Mouse (Mus musculus) heart, embryonic 10.5 days (tissue): Measurements from ENCODE around the gene B3galt1. TPM values are rescaled to one million over a fixed set of nuclear protein-coding genes. Genes with fewer than 3 reads are reported as not detected.

Experiments
- DNase-seq: peaks from one replicate; pipeline ENCODE4 v3.0.0-alpha.2; 2017; ENCODE audit warnings: low spot score
- H3K27ac ChIP-seq: fragments of 300-500 bp; sonication (generic); 2 replicates; pipeline ENCODE4 v1.5.1; 2016; ENCODE audit warnings: mild to moderate bottlenecking
- H3K27me3 ChIP-seq: fragments of 300-500 bp; sonication (generic); 2 replicates; pipeline ENCODE4 v1.6.1; 2016; ENCODE audit warnings: mild to moderate bottlenecking; ENCODE audit not compliant: poor library complexity, insufficient read depth, severe bottlenecking
- H3K36me3 ChIP-seq: fragments of 300-500 bp; sonication (generic); 2 replicates; pipeline ENCODE4 v1.6.1; 2016; ENCODE audit warnings: mild to moderate bottlenecking, moderate library complexity
- H3K4me1 ChIP-seq: fragments of 300-500 bp; sonication (generic); 2 replicates; pipeline ENCODE4 v1.6.1; 2016; ENCODE audit warnings: mild to moderate bottlenecking
- H3K4me3 ChIP-seq: fragments of 300-500 bp; sonication (generic); 2 replicates; pipeline ENCODE4 v1.5.1; 2016; ENCODE audit warnings: mild to moderate bottlenecking, moderate library complexity
- H3K9me3 ChIP-seq: fragments of 300-500 bp; sonication (generic); 2 replicates; pipeline ENCODE4 v1.6.1; 2016; ENCODE audit warnings: mild to moderate bottlenecking, moderate library complexity
- WGBS: fragments of 180-500 bp; shearing (Covaris S2); methylation state at CpG from one replicate; pipeline ENCODE4 v1.1.7; 2016; 5-methylcytosine and 5-hydroxymethylcytosine counted together
- polyA plus RNA-seq: library from polyadenylated mRNA; unstranded; fragments of >200 nt; fragmentation: Nextera tagmentation; extraction: Ambion mirVana; gene quantifications from 2 replicates; pipeline ENCODE4 v1.2.1, GENCODE M21; 2016

B3galt1 gene
- polyA plus RNA-seq, 1 experiment from 2014 or later, result 4.7 TPM

DNA sequence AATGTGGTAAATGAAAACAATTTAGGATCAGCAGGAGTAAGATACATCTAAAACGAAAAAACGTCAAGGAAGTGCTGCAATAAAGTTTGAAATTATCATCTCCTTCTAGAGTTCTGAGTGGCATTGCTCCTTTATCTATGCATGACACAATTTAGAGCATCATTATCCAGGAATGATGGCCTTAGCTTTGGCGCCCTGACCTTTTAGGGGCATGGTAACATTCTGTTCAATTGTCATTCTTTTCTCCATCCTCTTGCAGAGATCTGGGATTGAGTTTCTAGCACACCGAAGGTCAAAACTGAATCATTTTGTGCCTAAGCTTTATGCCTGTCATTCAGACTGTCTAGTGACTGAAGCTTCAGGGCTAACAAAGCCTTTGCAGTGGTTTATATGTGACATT lies 231.9 kb downstream of the B3galt1 start:
- no peaks in the 10 kb centered on the region for H3K4me1 ChIP-seq

DNA sequence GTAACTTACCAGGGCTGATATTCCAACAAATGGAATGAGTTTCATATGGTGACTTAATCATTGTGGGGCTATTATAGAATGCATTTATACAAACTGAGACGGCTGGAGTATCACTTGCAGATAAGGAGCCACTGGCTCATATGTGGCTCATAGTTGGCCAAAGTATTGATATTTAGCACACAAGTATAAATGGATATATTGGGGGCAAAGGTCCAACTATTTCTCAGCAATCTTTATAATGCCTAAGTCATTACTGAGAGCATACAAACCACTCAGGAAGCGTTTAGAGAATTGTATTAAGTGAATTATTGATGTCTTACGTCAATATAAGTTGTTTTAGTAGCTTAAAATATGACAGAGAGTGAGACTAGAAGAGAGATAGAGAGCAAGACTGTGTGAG lies 234.3 kb downstream of the B3galt1 start:
- H3K4me3 ChIP-seq, result no peak overlapping the region
- H3K36me3 ChIP-seq, result no peaks in the 10 kb centered on the region
- WGBS, result 77% methylated on average over 3 of the region's 3 CpGs

More for the DNA sequence above, 231.9 kb downstream of the B3galt1 start:
- WGBS, result 79% methylated on average over 4 of the region's 4 CpGs
- H3K9me3 ChIP-seq, result no peaks in the 10 kb centered on the region
- no peak overlapping the region for H3K4me3 ChIP-seq
- H3K27ac ChIP-seq, result no peak overlapping the region
- no peaks in the 10 kb centered on the region for H3K36me3 ChIP-seq
- H3K27me3 ChIP-seq, result no peaks in the 10 kb centered on the region
- no peak for DNase-seq

GRCm38 (mm10) chr2:67816149-67816548 lies 250.5 kb downstream of the B3galt1 start:
- no peaks in the 10 kb centered on the region for H3K36me3 ChIP-seq
- H3K27ac ChIP-seq, result no peak overlapping the region
- DNase-seq, result no peak
- H3K9me3 ChIP-seq, result no peaks in the 10 kb centered on the region
- no peaks in the 10 kb centered on the region for H3K4me1 ChIP-seq
- WGBS, result 74% methylated on average over 2 of the region's 2 CpGs
- no peaks in the 10 kb centered on the region for H3K27me3 ChIP-seq
- H3K4me3 ChIP-seq, result no peak overlapping the region

More for the DNA sequence above, 234.3 kb downstream of the B3galt1 start:
- H3K4me1 ChIP-seq, result no peaks in the 10 kb centered on the region
- H3K9me3 ChIP-seq, result no peaks in the 10 kb centered on the region
- H3K27ac ChIP-seq, result no peak overlapping the region
- no peaks in the 10 kb centered on the region for H3K27me3 ChIP-seq
- no peak for DNase-seq

DNA sequence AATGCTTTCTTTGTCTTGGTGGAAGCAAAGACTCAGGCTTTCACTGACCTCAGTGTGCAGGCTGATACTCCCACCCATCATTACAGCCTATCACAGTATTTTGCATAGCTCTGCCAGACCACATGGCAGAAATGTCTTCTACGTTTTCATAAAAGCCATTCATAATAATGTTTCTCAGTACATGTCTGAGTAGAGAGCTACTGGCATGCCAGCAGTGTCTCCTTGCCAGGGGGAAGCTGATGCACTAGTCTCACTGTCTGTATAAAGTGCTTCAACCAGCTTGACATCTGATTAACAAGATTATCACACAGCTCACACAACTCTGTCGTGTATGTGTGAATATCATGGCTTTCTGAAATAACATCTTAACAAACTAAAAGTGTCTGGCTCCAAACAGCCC lies 252.3 kb downstream of the B3galt1 start:
- H3K4me3 ChIP-seq, result no peak overlapping the region
- H3K36me3 ChIP-seq, result no peaks in the 10 kb centered on the region
- no peaks in the 10 kb centered on the region for H3K9me3 ChIP-seq
- DNase-seq, result no peak
- no peaks in the 10 kb centered on the region for H3K4me1 ChIP-seq
- H3K27me3 ChIP-seq, result no peaks in the 10 kb centered on the region
- H3K27ac ChIP-seq, result no peak overlapping the region
- 66% methylated on average over 2 of the region's 2 CpGs for WGBS

DNA sequence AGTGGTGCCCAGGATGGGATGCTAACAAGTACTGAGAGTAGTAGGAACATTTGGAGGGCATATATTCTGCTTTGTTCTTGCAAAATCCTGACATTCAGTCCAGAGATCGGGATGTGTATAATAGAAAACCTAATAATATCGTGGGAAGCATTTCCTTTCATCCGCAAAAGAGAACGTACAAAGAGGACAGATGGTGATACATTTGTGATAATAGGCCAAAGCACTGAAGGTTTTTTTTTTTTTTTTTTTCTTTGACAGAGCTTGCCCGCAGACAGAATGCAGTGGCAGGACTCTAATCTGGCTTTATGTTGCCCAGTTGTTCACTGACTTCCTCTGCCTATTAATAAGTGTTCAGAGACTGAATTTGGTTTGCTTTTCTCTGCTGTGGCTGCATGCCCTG lies 256.7 kb downstream of the B3galt1 start:
- 84% methylated on average over 5 of the region's 5 CpGs for WGBS
- DNase-seq, result no peak
- no peak overlapping the region for H3K4me3 ChIP-seq
- no peaks in the 10 kb centered on the region for H3K4me1 ChIP-seq
- no peak overlapping the region for H3K27ac ChIP-seq
- no peaks in the 10 kb centered on the region for H3K36me3 ChIP-seq
- H3K9me3 ChIP-seq, result no peaks in the 10 kb centered on the region
- no peaks in the 10 kb centered on the region for H3K27me3 ChIP-seq

DNA sequence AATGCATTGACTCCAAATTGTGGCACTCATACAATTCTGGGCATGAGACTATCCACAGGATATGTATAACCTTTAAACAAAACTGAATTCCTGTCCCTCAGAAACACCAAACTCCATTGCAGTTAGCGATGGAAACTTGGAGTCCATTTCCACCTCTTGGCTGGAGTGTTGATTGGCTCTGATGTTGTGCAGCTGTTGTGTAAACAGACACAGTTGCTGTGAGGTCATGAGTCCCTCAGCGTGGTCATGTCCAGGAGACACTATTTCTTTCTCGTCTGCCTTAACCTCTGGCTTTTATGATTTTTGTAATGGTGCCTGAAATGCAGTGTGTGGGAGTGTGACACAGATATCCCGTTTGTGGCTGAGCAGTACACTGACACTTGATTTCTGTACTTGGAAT lies 262.0 kb downstream of the B3galt1 start:
- H3K27ac ChIP-seq, result no peak overlapping the region
- H3K4me1 ChIP-seq, result no peaks in the 10 kb centered on the region
- 75% methylated on average over 4 of the region's 4 CpGs for WGBS
- no peak for DNase-seq
- no peak overlapping the region for H3K4me3 ChIP-seq
- H3K27me3 ChIP-seq, result no peaks in the 10 kb centered on the region
- no peaks in the 10 kb centered on the region for H3K9me3 ChIP-seq
- no peaks in the 10 kb centered on the region for H3K36me3 ChIP-seq

DNA sequence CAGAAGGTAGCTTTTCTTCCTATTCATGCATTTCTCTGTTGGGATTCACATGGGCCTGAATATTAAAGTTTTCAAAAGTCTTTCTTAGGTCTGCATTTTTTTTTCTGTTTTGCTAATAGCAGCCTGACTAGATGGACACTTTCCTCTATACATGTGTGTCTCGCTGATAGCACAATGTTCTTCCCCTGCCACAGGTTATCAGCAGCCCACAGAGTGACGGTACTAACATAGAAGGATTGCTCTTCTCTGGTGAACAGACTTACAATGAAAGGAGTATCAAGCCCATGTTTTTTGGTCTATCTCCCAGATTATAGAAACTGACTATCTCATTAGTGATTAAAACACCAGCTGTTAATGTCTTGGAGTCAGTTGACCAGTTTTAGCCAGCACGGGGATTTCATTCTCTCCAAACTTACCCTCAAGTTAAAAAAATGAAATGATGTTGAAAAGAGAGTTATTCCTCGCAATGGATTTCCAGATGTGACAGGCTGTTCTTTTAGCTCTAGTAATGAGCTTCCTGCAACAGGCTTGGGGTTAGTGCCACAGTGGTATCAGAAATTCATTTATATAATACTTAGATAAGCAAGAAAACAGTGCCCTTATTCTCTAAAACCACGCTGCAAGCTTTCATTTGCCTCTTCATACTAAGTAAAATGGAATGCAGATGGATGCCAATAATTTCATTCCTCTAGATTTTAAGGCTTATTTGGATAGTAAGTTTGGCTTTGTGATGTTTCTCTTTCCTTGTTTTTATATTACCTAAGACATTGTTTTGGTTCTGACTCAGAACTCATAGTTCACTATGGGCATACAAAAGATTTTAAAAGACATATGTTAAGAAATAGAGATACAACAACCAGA lies 263.6 kb downstream of the B3galt1 start:
- Histone ChIP-seq H3K4me1 (no peaks in the 10 kb centered on the region), H3K27ac (no peak overlapping the region), H3K36me3 (no peaks in the 10 kb centered on the region), H3K9me3 (no peaks in the 10 kb centered on the region), H3K4me3 (no peak overlapping the region), H3K27me3 (no peaks in the 10 kb centered on the region)
- WGBS, result 68% methylated on average over 5 of the region's 5 CpGs
- DNase-seq, result no peak

- no peak overlapping the region for H3K27ac ChIP-seq
- 83% methylated on average over 8 of the region's 8 CpGs for WGBS
- H3K9me3 ChIP-seq, result no peaks in the 10 kb centered on the region
- DNase-seq, result no peak
- H3K27me3 ChIP-seq, result no peaks in the 10 kb centered on the region
- no peaks in the 10 kb centered on the region for H3K4me1 ChIP-seq
- no peak overlapping the region for H3K4me3 ChIP-seq
- no peaks in the 10 kb centered on the region for H3K36me3 ChIP-seq
These were observed 282.1 kb downstream of the B3galt1 start for GRCm38 (mm10) chr2:67847806-67848205.

GRCm38 (mm10) chr2:67850725-67851124 lies 285.1 kb downstream of the B3galt1 start:
- H3K27me3 ChIP-seq, result no peaks in the 10 kb centered on the region
- no peak overlapping the region for H3K27ac ChIP-seq
- 86% methylated on average over 3 of the region's 3 CpGs for WGBS
- DNase-seq, result no peak
- H3K9me3 ChIP-seq, result no peaks in the 10 kb centered on the region
- no peaks in the 10 kb centered on the region for H3K4me1 ChIP-seq
- no peaks in the 10 kb centered on the region for H3K36me3 ChIP-seq
- no peak overlapping the region for H3K4me3 ChIP-seq

- H3K4me3 ChIP-seq, result no peak overlapping the region
These were observed 292.7 kb downstream of the B3galt1 start for GRCm38 (mm10) chr2:67858340-67858739.

DNA sequence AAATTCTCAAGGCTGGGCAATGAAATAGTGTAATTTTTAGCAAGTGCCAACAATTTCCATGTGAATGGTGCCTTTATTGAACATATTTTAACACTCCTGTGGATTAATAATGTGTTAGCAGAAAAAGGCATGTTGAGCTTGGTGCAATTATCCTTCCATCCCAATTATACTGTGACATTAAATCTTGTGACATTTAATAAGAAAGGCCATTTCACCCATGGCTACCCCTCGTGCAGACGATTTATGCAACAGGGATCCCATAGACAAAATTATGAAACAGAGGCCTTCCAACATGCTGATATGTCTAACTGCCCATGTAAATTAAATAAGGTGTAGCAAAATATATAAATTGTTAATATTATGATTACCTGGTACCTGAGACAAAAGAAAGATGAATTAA lies 293.3 kb downstream of the B3galt1 start:
- Histone ChIP-seq H3K36me3 (no peaks in the 10 kb centered on the region), H3K27me3 (no peaks in the 10 kb centered on the region), H3K4me3 (no peak overlapping the region), H3K27ac (no peak overlapping the region), H3K9me3 (no peaks in the 10 kb centered on the region), H3K4me1 (no peaks in the 10 kb centered on the region)
- no peak for DNase-seq
- WGBS, result 88% methylated on average over 2 of the region's 2 CpGs

More at GRCm38 (mm10) chr2:67858340-67858739, 292.7 kb downstream of the B3galt1 start:
- H3K9me3 ChIP-seq, result no peaks in the 10 kb centered on the region
- 85% methylated on average over 2 of the region's 2 CpGs for WGBS
- H3K27ac ChIP-seq, result no peak overlapping the region
- H3K4me1 ChIP-seq, result no peaks in the 10 kb centered on the region
- no peak for DNase-seq
- H3K36me3 ChIP-seq, result no peaks in the 10 kb centered on the region
- H3K27me3 ChIP-seq, result no peaks in the 10 kb centered on the region

DNA sequence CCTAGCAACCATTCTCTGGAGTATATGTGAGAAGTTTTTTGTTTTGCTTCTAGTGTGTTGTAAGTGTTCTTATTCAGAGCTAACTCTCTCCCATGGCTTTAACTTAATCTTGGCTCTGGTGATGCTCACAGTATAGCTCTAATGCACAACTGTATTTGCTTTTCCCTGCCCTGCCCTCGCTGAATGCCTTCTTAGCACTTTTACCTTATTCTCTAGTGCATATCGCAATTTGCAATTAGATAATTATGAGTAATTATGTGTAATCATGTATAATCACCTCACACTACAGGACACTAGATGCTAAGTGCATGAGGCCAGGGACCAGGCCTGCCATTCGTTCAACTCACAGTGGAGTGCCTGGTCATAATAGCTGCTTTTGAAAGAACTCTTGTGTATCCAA lies 307.7 kb downstream of the B3galt1 start:
- no peak overlapping the region for H3K27ac ChIP-seq
- no peaks in the 10 kb centered on the region for H3K9me3 ChIP-seq
- no peak for DNase-seq
- no peaks in the 10 kb centered on the region for H3K4me1 ChIP-seq
- 78% methylated on average over 3 of the region's 3 CpGs for WGBS
- H3K36me3 ChIP-seq, result no peaks in the 10 kb centered on the region
- H3K4me3 ChIP-seq, result no peak overlapping the region
- H3K27me3 ChIP-seq, result no peaks in the 10 kb centered on the region

DNA sequence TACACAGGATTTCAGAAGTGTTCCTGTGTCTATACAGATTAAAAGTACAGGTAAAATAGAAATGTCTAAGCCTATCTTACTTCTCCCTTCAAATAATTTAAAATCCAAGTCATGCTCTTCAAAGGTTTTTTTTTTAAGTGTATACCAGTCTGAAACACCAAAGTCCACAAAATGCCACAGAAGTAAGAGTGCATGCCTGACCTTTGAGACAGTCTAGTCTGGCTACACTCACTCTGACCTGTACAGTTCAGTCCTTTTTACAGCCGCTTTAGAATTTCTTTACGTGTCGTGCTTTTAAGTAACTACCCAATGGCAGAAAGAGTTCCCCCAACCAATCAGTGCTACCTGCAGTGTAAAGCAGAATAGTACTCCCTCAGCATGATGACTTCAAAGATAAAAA lies 314.2 kb downstream of the B3galt1 start:
- DNase-seq, result no peak
- H3K36me3 ChIP-seq, result no peaks in the 10 kb centered on the region
- no peaks in the 10 kb centered on the region for H3K4me1 ChIP-seq
- H3K4me3 ChIP-seq, result no peak overlapping the region
- H3K27ac ChIP-seq, result no peak overlapping the region
- no peaks in the 10 kb centered on the region for H3K27me3 ChIP-seq
- 89% methylated on average over 3 of the region's 3 CpGs for WGBS
- no peaks in the 10 kb centered on the region for H3K9me3 ChIP-seq
